Mouse (Mus musculus): ENCODE measurements around the gene D6Wsu163e.

Gene D6Wsu163e

GRCm38 (mm10) chr6:126939487-126940171 is at the start of gene D6Wsu163e, which contains the start of gene Rad51ap1:
D6Wsu163e (plus strand) TSS chr6:126939962.
Rad51ap1 (minus strand) TSS chr6:126939587.
- DNase-seq (ENCODE audit: extremely low read depth, insufficient read length, low spot score): peak; percentile 96

- DNase-seq (ENCODE audit: extremely low read depth, insufficient read length, low spot score): no peak
Measured at GRCm38 (mm10) chr6:126907378-126907777, 32.4 kb upstream of the D6Wsu163e start.

- no peak for DNase-seq (ENCODE audit: extremely low read depth, insufficient read length, low spot score)
Measured at GRCm38 (mm10) chr6:126907876-126908275, 31.9 kb upstream of the D6Wsu163e start.

GRCm38 (mm10) chr6:126910727-126911126 is 29.0 kb upstream of the D6Wsu163e start:
- DNase-seq (ENCODE audit: extremely low read depth, insufficient read length, low spot score): no peak

GRCm38 (mm10) chr6:126914928-126915327 is 24.8 kb upstream of the D6Wsu163e start:
- no peak for DNase-seq (ENCODE audit: extremely low read depth, insufficient read length, low spot score)

- DNase-seq (ENCODE audit: extremely low read depth, insufficient read length, low spot score): no peak
Measured at GRCm38 (mm10) chr6:126921111-126921881, 18.5 kb upstream of the D6Wsu163e start, which contains the start of gene Dyrk4. Dyrk4 (minus strand) TSS chr6:126921839.

- DNase-seq (ENCODE audit: extremely low read depth, insufficient read length, low spot score): peak; percentile 32
Measured at GRCm38 (mm10) chr6:126932896-126933295, 6.9 kb upstream of the D6Wsu163e start.

GRCm38 (mm10) chr6:126938047-126938446 is 1.7 kb upstream of the D6Wsu163e start:
- no peak for DNase-seq (ENCODE audit: extremely low read depth, insufficient read length, low spot score)

- DNase-seq (ENCODE audit: extremely low read depth, insufficient read length, low spot score): no peak
Measured at GRCm38 (mm10) chr6:126938853-126939486, 792 bp upstream of the D6Wsu163e start.

- DNase-seq (ENCODE audit: extremely low read depth, insufficient read length, low spot score): no peak
Measured at GRCm38 (mm10) chr6:126940451-126940850, 689 bp downstream of the D6Wsu163e start.

- no peak for DNase-seq (ENCODE audit: extremely low read depth, insufficient read length, low spot score)
Measured at GRCm38 (mm10) chr6:126948336-126948735, 8.6 kb downstream of the D6Wsu163e start.

- peak; percentile 25 for DNase-seq (ENCODE audit: extremely low read depth, insufficient read length, low spot score)
Measured at GRCm38 (mm10) chr6:126955734-126956133, 16.0 kb downstream of the D6Wsu163e start.

- no peak for DNase-seq (ENCODE audit: extremely low read depth, insufficient read length, low spot score)
Measured at GRCm38 (mm10) chr6:126961371-126962018, 21.7 kb downstream of the D6Wsu163e start.

- DNase-seq (ENCODE audit: extremely low read depth, insufficient read length, low spot score): no peak
Measured at GRCm38 (mm10) chr6:126962709-126963108, 22.9 kb downstream of the D6Wsu163e start.

- DNase-seq (ENCODE audit: extremely low read depth, insufficient read length, low spot score): no peak
Measured at GRCm38 (mm10) chr6:126963426-126963825, 23.7 kb downstream of the D6Wsu163e start.

- no peak for DNase-seq (ENCODE audit: extremely low read depth, insufficient read length, low spot score)
Measured at GRCm38 (mm10) chr6:126966241-126967026, 26.7 kb downstream of the D6Wsu163e start.

GRCm38 (mm10) chr6:126981539-126982234 is 41.9 kb downstream of the D6Wsu163e start:
- DNase-seq (ENCODE audit: extremely low read depth, insufficient read length, low spot score): no peak

- DNase-seq (ENCODE audit: extremely low read depth, insufficient read length, low spot score): no peak
Measured at GRCm38 (mm10) chr6:126993676-126994075, 53.9 kb downstream of the D6Wsu163e start.

GRCm38 (mm10) chr6:126995494-126995893 is 55.7 kb downstream of the D6Wsu163e start:
- DNase-seq (ENCODE audit: extremely low read depth, insufficient read length, low spot score): no peak

Data from 3134 (cell line).